Mouse (Mus musculus) frontal cortex, adult 2 months (tissue): Measurements from ENCODE around the gene Crygb. TPM values are rescaled to one million over a fixed set of nuclear protein-coding genes. Genes with fewer than 3 reads are reported as not detected.
A peak's percentile ranks its signal among the peaks of the same experiment; 100 is the strongest.
"Not testable (repeated sequence)": the region's sequence is repeated elsewhere in the genome, so short reads cannot be mapped to it uniquely, and the experiment has no call there.

Experiments
- DNase-seq, 2 experiments: peaks; one replicate each; pipeline ENCODE4 v3.0.0; 2022; ENCODE audit warnings: low spot score in 1 of 2; ENCODE audit errors: extremely low spot score in 1 of 2
- polyA plus RNA-seq: library from polyadenylated mRNA; depleted of rRNA; stranded (reverse); fragments of >200 nt; gene quantifications from 2 replicates; pipeline ENCODE4 v1.2.3, GENCODE M21; 2012; rRNA removed

The Crygb gene
- polyA plus RNA-seq, 1 experiment = not detected

DNA sequence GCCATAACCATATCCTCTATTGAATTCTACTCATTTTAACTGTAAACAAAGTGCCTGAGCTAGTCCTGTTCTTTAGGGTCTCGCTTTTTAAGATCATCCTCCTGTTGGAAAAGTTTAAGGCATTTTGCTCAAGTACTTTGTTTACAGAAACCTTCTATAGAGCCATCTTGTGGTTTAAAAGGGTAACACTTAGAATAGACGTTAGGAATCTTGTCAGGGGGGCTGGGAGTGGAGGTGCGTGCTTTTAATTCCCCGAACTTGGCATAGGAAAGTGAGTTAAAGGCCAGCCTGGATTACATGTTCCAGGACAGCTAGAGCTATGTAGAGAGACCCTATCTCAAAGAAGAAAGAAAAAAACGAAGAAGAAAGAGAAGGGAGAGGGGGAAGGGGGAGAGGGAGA, 6.5 kb downstream of the Crygb start:
- DNase-seq = peak in 1 of 2 experiments; percentile 7

DNA sequence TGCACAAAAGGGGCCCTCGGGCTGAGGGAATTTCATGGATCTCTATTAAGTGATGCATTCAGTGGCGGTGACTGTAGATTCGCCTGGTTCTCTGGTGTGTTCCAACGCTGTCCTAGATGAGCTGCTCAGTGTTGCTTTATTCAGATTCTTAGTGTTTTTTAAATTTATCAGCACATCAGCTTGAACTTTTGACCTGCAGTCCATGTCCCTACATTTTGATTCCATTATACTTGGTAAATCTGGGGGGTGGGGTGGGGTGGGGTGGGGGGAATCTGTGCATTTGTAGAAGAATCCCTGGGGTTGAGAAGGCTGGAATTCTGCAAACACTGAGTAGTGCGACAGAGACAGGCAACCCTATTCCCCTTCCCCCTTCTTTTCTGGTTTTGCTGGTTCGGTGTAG, 8.5 kb downstream of the Crygb start, which contains the start of gene Crygc:
Gene Crygc, minus strand, starts transcription at position 101 of the 400 bp plus-strand sequence.
- DNase-seq = no peak

- no peak for DNase-seq
Observed at GRCm38 (mm10) chr1:65067842-65068241, 14.2 kb downstream of the Crygb start.

GRCm38 (mm10) chr1:65064201-65064600, 17.9 kb downstream of the Crygb start:
- no peak for DNase-seq

DNA sequence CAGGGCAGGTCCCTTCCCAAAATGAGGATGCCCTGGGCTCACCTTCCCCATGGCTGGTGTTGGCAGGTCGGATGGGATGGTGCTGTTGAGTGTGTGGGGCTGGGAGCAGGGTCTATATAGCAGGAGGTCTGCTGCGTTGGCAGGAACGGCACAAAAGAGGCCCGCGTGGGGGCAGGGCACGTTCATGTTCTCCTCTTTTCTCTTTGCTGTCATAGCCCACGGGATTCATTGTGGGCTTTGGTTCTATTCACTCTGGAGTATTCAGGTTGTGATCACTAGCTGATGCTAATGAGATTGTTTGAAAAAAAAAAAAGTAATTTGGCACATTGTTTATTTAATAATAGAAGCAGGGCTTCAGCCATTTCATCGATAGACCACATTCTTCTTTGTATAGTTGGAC, 18.7 kb downstream of the Crygb start, which contains the start of gene Crygd:
Gene Crygd, minus strand, starts transcription at position 101 of the 400 bp plus-strand sequence.
- no peak for DNase-seq

DNA sequence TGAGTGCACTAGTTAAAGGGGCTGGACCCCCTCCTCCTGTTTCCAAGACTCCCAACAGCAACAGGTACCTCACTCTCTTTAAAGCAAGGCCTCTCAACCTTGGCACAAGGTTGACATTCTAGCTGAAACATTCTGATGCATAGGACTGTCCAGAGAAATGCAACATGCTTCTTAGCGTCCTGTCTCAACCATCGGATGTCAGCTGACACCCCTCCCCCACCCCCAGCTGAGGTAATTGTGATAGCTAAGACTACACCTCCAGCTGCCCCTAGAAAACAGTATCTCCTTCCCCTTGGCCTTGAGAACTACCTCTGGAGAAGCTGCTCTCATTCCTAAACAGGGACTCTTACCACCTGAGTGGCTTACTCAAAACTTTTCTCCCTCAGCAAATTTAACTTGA, 29.9 kb downstream of the Crygb start:
- no peak for DNase-seq

DNA sequence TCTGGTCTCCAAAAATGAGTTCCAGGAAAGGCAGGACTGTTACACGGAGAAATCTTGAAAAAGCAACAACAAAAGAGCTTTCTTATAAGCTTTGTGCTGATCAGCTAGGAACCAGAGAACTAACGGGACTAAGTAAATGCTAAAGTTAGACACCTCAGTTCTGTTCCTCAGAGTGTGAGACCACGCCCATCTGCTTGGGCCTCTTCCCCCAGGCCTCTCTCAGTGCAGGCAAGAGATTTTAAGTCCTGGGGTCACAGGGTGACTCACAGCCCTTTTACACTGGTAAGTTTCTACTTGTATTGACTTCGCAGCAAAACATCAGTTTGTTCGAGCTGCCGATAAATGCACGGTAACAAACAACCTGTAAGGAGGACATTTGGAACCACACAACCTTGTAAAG, 30.4 kb downstream of the Crygb start:
- DNase-seq = no peak

- not testable (repeated sequence) for DNase-seq
Observed at GRCm38 (mm10) chr1:65050952-65051351, 31.1 kb downstream of the Crygb start, which contains the start of gene Cryge. Cryge (minus strand) TSS chr1:65051149.

- DNase-seq = peak; percentile 12 to 39
Observed at GRCm38 (mm10) chr1:65048781-65049180, 33.3 kb downstream of the Crygb start.

- DNase-seq = peak; percentile 8 to 69
Observed at GRCm38 (mm10) chr1:65046401-65047109, 35.5 kb downstream of the Crygb start.

GRCm38 (mm10) chr1:65043433-65043832, 38.7 kb downstream of the Crygb start:
- DNase-seq = no peak

- DNase-seq = no peak
Observed at GRCm38 (mm10) chr1:65041837-65042236, 40.3 kb downstream of the Crygb start.

GRCm38 (mm10) chr1:65040806-65041205, 41.3 kb downstream of the Crygb start:
- no peak for DNase-seq

DNA sequence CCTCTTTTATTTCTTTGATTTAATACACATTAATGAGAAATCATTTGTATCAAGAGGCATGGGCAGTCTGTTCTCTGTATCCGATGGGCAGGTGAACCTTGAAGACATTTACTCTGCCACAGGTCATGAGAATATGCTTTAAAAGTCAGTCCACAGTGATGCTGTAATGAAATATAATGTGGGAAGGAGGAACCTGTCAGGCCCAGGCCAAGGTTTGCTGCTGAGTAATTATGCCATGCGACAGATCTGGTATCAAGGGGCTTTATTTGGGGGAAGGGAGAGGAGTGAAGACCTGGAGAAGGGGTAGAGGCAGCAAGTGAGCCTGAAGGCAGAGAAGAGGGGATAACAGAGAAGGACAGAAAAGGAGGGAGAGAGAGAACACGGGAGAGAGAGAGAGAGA, 42.4 kb downstream of the Crygb start:
- DNase-seq = no peak

- DNase-seq = no peak
Observed at GRCm38 (mm10) chr1:65037542-65037941, 44.5 kb downstream of the Crygb start.

DNA sequence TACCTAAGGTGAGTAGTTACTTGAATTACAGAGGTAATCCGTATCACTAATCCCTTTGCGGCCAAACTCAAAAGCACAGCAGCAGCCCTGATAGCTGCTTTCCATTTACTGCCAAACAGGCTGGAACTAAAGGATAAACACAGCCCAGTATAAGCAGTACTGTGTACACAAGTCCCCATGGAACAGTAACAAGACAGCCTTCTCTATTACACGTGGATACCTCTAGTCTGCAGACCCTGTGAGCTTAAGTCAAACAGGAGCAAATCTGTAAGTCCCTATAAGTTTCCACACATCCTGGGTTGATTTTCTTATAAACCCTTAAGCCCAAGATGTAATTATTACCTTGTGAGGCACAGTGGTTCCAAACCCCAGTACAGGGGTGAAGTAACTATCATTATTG, 46.6 kb downstream of the Crygb start:
- DNase-seq = no peak

DNA sequence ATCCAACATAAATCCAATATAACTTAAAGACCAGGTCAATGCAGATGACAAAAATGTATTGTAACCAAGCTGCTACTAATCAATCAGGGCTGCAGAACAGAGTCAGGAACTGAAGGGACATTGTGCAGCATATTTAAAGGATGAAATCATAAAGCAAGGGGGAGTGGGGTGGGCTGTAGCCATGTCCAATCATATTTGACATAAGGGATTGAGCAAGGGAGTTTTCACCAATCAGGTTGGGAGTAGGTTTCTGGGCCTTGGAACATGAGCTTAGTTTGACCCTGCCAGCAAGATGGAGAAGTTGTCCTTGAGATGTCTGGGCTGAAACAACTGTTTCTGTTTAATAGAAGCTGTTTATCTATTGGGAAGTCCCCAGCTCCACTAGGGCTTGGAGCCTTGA, 49.4 kb downstream of the Crygb start, which contains the start of gene Akr1cl:
Gene Akr1cl, minus strand, starts transcription at position 119 of the 400 bp plus-strand sequence.
- DNase-seq = no peak

Other genes with a start within 250 kb of the Crygb start
- gene Plekhm3, start 125.5 kb downstream of the Crygb start, polyA plus RNA-seq = 13.3 and 15.1 TPM in 2 replicates
- gene Akr1cl, start 49.5 kb downstream of the Crygb start, polyA plus RNA-seq = not detected in 2 replicates
- not detected in 2 replicates for gene Cryge, start 31.1 kb downstream of the Crygb start, polyA plus RNA-seq
- gene Crygd, start 18.8 kb downstream of the Crygb start, polyA plus RNA-seq = not detected in 2 replicates
- gene Crygc, start 8.6 kb downstream of the Crygb start, polyA plus RNA-seq = not detected in 2 replicates
- 1.4 and 1.7 TPM in 2 replicates for gene Cryga, start 21.1 kb upstream of the Crygb start, polyA plus RNA-seq
- gene Gm28845, start 37.3 kb upstream of the Crygb start, polyA plus RNA-seq = 0.99 and 1.9 TPM in 2 replicates
- gene D630023F18Rik, start 40.9 kb upstream of the Crygb start, polyA plus RNA-seq = 7.1 and 9.2 TPM in 2 replicates
- 38.6 and 47.7 TPM in 2 replicates for gene Idh1, start 104.2 kb upstream of the Crygb start, polyA plus RNA-seq
- 12.1 and 13.9 TPM in 2 replicates for gene Pikfyve, start 104.4 kb upstream of the Crygb start, polyA plus RNA-seq
- gene Pth2r, start 199.8 kb upstream of the Crygb start, polyA plus RNA-seq = 0.74 and 1.9 TPM in 2 replicates